Mouse (Mus musculus): ENCODE data around the gene Slc25a21. TPM values are rescaled to one million over a fixed set of nuclear protein-coding genes. Genes with fewer than 3 reads are reported as not detected.

Slc25a21 gene
- total RNA-seq, 2 experiments from 2014 or later: 0.19 to 0.31 TPM

GRCm38 (mm10) chr12:56696174-56697010 lies 500.9 kb downstream of the Slc25a21 start:
- ATAC-seq (replicated peaks; ENCODE audit: poor library complexity, severe bottlenecking): peak; percentile 19; the same call in 1 of the 2 replicates

GRCm38 (mm10) chr12:56695358-56696173 lies 501.7 kb downstream of the Slc25a21 start:
- ATAC-seq (replicated peaks; ENCODE audit: poor library complexity, severe bottlenecking): peak; percentile 40

- no peak for ATAC-seq (replicated peaks; ENCODE audit: poor library complexity, severe bottlenecking)
Measured at GRCm38 (mm10) chr12:56694936-56695335, 502.3 kb downstream of the Slc25a21 start.

GRCm38 (mm10) chr12:56694361-56694760 lies 502.9 kb downstream of the Slc25a21 start:
- ATAC-seq (replicated peaks; ENCODE audit: poor library complexity, severe bottlenecking): no peak

GRCm38 (mm10) chr12:56693411-56694098 lies 503.7 kb downstream of the Slc25a21 start:
- ATAC-seq (replicated peaks; ENCODE audit: poor library complexity, severe bottlenecking): no peak

GRCm38 (mm10) chr12:56692536-56692935 lies 504.7 kb downstream of the Slc25a21 start:
- no peak for ATAC-seq (replicated peaks; ENCODE audit: poor library complexity, severe bottlenecking)

GRCm38 (mm10) chr12:56691427-56692079 lies 505.7 kb downstream of the Slc25a21 start, which contains the start of gene Pax9:
Gene Pax9, plus strand, starts transcription at chr12:56691767.
- no peak for ATAC-seq (replicated peaks; ENCODE audit: poor library complexity, severe bottlenecking)

GRCm38 (mm10) chr12:56691001-56691400 lies 506.3 kb downstream of the Slc25a21 start:
- ATAC-seq (replicated peaks; ENCODE audit: poor library complexity, severe bottlenecking): no peak

GRCm38 (mm10) chr12:56690366-56690765 lies 506.9 kb downstream of the Slc25a21 start:
- ATAC-seq (replicated peaks; ENCODE audit: poor library complexity, severe bottlenecking): no peak

GRCm38 (mm10) chr12:56689736-56690135 lies 507.5 kb downstream of the Slc25a21 start:
- 0 out of 2 replicates have a peak, but pooled peaks have one; percentile 26 for ATAC-seq (replicated peaks; ENCODE audit: poor library complexity, severe bottlenecking)

GRCm38 (mm10) chr12:56689331-56689730 lies 507.9 kb downstream of the Slc25a21 start:
- ATAC-seq (replicated peaks; ENCODE audit: poor library complexity, severe bottlenecking): no peak

GRCm38 (mm10) chr12:56688920-56689319 lies 508.4 kb downstream of the Slc25a21 start:
- no peak for ATAC-seq (replicated peaks; ENCODE audit: poor library complexity, severe bottlenecking)

GRCm38 (mm10) chr12:56688482-56688840 lies 508.8 kb downstream of the Slc25a21 start:
- ATAC-seq (replicated peaks; ENCODE audit: poor library complexity, severe bottlenecking): no peak

- ATAC-seq (replicated peaks; ENCODE audit: poor library complexity, severe bottlenecking): no peak
Measured at GRCm38 (mm10) chr12:56687640-56688481, 509.4 kb downstream of the Slc25a21 start.

- ATAC-seq (replicated peaks; ENCODE audit: poor library complexity, severe bottlenecking): no peak
Measured at GRCm38 (mm10) chr12:56681096-56681811, 516.0 kb downstream of the Slc25a21 start.

- ATAC-seq (replicated peaks; ENCODE audit: poor library complexity, severe bottlenecking): peak; percentile 92
Measured at GRCm38 (mm10) chr12:56677620-56678019, 519.7 kb downstream of the Slc25a21 start.

GRCm38 (mm10) chr12:56674726-56675125 lies 522.5 kb downstream of the Slc25a21 start:
- ATAC-seq (replicated peaks; ENCODE audit: poor library complexity, severe bottlenecking): 0 out of 2 replicates have a peak, but pooled peaks have one; percentile 31

GRCm38 (mm10) chr12:56670795-56671194 lies 526.5 kb downstream of the Slc25a21 start:
- no peak for ATAC-seq (replicated peaks; ENCODE audit: poor library complexity, severe bottlenecking)

All from granulocyte monocyte progenitor cell, adult 5-6 weeks (primary cell).